Mouse (Mus musculus): ENCODE results near the gene Rnf111. TPM values are rescaled to one million over a fixed set of nuclear protein-coding genes. Genes with fewer than 3 reads are reported as not detected.

Rnf111 gene
- total RNA-seq, 1 experiment from 2014 or later: 36.6 TPM

DNA sequence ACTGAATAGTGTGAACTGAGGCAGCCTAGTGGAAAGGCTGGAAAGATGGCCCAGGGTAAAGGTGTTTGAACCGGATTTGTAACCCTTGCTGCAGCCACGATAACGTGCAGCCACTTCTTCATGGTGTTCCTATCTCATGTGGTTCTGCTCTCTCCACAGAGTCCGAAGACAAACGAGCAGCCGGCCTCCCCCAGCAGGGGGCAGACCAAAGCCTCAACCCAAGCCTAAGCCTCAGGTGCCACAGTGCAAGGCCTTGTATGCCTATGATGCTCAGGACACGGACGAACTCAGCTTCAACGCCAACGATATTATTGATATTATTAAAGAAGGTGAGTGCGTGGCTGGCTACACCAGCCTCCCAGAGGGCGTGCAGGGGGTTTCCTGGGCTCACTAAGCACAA lies 107.9 kb downstream of the Rnf111 start:
- no peak for DNase-seq

DNA sequence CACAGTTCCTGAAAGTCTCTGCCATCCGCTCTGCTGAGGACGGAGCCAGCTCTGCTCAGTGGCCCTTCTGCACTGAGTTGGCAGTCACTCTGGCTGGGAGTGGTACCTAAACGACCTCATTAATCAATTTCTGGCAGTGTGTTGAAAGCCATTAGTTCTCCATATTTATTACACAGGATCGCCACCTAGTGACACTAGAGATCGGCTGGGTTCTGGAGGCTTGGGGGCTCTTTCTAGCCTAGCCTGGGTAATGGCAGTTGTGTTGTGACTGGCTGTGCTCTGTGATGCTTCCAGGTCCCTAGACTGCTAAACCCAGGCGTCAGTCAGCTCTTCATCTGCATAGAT lies 111.0 kb downstream of the Rnf111 start:
- peak; percentile 65 for DNase-seq

DNA sequence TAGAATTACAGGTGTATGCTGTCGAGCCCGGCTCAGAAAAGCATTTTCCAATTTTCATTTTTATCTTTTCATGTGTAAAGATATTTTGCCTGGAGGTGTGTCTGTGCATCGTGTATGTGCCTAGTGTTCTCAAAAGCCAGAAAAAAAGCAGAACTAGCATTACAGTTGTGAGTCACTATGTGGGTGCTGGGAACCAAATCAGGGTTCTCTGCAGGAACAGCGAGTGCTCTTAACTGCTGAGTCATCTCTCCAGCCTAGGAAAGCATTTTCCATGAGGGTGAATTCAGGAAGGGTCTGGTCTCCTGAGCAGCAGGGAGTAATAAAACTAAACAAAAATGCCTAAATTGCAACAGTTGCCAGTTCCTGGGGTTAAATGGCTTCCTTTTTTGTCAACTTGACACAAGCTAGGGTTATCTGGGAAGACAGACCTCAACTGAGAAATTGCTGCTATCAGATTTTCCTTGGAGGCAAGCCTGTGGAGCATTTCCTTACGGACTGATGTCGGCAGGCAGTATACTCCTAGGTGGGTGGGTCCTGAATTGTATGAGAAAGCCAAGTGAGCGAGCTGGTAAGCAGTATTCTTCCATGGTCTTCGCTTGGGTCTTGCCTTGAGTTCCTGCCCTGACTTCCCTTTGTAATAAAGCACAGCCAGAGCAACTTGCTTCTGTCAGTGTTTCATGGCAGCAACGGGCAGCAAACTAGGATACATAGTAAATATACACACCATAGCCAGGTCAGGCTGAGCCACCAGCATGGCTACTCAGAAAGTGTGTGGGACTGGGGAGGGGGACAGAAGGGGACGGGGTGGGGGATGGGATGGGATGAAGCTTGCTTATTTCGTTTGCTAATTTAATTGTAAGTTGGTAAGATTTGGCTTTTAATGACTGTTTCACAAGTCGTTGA lies 111.6 kb downstream of the Rnf111 start:
- no peak for DNase-seq

DNA sequence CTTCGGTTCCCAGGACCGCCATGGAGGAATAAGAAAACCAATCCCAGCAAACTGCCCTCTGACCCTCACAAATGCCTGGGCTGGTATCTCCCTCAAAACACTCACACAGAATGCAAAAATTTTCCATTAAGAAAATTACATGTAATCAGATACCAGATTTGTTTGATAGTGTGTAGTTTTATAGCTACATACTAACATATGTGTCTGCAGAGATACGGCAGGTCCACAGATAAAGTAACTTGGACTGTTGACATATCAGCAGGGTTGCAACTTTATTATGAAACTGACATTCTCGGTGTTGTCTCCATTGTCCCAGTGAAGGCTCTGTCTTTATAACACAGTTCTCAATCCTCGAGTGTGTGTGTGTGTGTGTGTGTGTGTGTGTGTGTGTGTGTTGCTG lies 112.5 kb downstream of the Rnf111 start:
- DNase-seq: no peak

DNA sequence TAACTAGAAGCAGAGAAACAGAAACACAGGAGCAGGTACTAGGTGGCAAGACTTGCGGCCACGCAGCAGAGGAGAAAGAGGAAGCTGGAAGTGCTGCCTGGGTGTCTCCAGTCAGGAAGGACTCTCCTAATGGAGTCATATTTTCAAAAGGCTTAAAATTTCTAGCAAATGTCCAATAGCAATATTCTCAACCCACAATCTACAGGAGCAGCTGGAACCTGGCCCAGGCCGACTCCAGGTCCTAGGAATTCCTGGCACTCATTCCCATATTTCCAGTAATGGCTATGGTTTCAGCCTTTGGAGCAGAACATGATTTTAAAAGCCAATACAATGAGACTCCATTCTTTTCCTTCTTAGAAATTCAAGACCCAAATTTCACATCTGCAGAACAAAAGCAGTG lies 114.0 kb downstream of the Rnf111 start:
- no peak for DNase-seq

DNA sequence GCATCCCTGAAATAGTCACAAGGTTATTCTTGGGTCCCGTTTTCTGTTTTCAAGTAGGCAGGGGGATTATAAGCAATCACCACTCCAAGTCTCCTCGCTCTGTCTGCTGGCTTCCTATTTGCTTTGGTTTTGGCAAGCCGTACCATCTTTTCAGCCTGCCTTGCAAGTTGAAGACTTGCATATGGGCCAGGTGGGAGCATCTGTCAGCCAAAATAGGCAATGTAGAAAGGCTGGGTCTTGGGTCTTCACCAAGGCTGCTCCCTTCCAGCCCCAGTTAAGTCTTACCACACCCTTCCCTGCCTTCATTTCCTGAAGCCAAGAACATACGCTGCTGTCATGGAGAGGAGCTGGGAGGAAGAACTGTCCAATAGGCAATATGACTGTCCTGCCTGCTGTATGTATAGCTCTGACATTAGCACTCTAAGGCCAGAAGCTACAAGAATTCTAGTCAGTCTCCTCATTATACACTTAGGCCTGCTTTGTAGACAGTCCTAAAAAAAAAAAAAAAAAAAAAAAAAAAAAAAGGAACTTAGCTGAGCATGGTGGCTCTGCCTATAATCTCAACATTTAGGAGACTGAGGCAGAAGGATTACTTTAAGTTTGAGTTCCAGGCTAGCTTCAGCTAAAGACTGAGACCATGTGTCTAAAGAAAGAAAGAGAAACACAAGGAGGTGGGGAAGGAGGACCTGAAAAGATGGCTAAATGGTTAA lies 116.0 kb downstream of the Rnf111 start:
- no peak for DNase-seq

DNA sequence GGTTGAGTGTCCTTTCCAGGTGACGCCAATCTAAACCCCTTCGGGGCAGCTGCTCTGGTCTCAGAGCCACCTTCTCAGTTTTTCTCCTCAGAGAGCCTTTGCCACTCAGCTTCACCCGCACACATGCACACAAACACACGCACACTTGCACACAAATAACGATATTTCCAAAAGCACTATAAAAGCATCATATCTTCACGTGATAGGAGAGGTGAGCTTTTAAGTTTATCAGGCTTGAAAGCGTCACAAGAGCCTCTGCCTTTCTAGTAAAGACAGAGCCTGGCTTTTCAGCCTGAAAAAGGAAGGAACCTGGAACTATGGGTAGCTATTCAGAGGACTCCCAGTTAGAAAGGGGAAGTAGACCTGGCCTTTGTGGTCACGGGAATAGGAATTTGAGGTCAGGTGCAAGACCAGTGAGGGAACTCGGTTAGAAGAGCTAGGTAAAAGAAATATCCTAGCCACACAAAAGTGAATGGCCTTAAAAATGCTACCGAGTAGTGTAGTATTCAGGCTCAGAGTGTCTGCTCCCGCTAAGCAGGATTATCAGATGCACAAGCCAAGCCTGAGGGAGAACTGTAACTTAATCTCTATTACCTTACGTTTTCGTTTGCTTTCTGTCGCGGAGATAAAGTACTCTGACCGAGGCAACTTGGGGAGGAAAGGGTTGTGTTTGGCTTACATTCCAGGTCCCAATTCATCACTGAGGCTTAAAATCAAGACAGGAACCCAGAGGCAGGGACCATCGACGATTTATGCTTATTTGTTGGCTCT lies 118.4 kb downstream of the Rnf111 start:
- DNase-seq: no peak

DNA sequence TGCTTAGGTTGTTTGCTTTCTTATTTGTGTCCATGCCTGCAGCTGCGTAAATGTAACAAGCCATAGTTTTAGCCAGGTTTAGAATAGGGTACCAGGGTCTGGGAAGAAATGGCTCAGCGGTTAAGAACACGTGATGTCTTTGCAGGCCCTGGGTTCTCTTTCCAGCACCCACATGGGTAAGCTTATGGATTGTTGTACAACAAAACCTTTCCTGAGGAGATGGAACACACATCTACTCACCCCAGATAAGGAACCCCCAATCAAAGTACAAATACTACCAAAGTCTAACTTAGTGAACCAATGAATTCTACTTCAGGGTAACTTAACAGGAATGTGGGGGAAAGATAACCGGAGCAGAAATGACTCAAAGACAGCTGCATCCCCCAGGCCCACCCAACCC lies 119.0 kb downstream of the Rnf111 start:
- DNase-seq: no peak

DNA sequence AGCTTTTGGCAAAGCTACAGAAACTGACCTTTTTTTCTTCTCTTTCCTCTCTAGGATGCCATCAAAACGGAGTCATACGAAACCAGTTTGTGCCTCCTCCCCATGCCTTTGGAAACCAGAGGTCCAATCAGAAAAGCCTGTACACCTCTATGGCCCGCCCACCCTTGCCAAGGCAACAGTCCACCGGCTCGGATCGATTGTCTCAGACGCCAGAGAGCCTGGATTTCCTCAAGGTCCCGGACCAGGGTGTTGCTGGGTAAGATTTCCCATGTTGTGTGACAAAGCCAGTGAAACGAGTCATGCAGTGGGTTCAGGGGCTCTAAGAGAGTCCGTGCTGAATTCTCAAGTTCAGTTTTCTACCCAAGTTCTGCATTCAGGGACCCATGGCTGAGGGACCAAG lies 119.8 kb downstream of the Rnf111 start:
- peak; percentile 11 for DNase-seq

DNA sequence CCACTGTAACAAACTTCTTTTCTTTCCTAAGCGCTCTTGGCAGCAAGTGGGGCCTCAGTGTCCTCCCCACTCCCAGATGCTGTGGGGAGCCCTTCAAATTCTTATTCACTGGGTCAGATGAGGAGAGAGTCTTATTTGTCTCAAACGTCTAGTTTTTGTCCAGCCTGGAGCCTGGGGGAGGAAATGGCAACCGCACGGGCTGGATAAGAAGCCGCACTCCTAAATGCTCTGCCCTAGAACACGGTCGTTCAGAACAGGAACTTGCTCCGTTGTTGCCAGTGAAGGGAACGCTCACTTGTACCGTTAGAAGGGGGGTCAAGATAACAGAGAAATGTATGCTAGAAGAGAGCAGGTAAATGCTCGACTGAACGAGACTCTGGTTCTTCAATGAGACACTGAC lies 121.4 kb downstream of the Rnf111 start:
- no peak for DNase-seq

DNA sequence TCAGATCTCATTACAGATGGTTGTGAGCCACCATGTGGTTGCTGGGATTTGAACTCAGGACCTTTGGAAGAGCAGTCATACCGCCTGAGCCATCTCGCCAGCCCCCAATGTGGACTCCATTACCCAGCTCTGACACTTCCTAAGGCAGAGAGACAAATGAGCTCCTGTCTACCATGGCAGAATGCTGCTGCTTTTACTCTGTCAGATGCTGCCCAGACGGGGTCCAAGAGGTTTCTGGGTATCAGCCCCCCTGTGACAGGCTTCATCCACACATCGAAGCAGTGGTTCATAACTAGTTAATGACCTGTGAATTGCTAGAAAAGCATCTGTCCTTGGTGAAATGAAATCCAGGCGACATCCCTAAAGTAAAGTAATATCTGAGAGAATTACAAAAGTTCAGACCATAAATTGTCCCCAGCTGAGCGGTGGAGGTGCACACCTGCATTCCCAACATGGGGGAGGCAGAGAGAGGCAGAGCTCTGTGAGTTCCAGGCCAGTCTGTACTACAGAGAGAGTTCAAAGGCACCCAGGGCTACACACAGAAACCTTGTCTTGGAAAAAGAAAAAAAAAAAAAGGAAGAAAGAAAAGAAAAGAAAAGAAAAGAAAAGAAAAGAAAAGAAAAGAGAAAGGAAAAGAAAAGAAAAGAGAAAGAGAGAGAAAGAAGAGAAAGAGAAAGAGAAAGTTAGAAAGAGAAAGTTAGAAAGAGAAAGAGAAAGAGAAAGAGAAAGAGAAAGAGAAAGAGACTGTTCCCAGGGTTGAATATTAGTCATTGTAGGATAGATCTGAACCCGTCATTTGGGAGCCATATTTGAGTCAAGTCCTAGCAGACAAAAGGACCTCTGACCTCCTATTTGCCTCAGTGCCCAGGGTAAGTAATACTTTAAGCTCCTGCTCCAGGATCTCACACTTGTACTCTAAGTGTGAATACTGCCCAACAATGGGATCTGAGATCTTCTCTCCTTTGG lies 123.7 kb downstream of the Rnf111 start:
- DNase-seq: no peak

Small RNA genes lying within 50 kb of the gene (microRNA-seq; reads per million reads assigned to microRNA genes)
- 0 to 0.85 reads per million in 2 experiments for gene Mir5626

Other genes with a start within 250 kb of the Rnf111 start
- 18.8 and 26.1 TPM in 2 replicates for gene Ccnb2, start 82.2 kb downstream of the Rnf111 start, total RNA-seq (2021)
- gene Sltm, start 39.0 kb upstream of the Rnf111 start, total RNA-seq (2021): 36.7 and 41.3 TPM in 2 replicates
- 0.48 and 1.1 TPM in 2 replicates for gene Gm10642, start 152.5 kb upstream of the Rnf111 start, total RNA-seq (2021)
- gene Mindy2, start 153.4 kb upstream of the Rnf111 start, total RNA-seq (2021): 19.5 and 20.8 TPM in 2 replicates
- gene Adam10, start 175.3 kb upstream of the Rnf111 start, total RNA-seq (2021): 56.0 and 59.9 TPM in 2 replicates